Mouse (Mus musculus): ENCODE measurements around the gene Smco4. TPM values are rescaled to one million over a fixed set of nuclear protein-coding genes. Genes with fewer than 3 reads are reported as not detected.

Smco4 gene
- polyA plus RNA-seq, 1 experiment: 16.7 TPM

GRCm38 (mm10) chr9:15587157-15587854 lies 94.1 kb downstream of the Smco4 start:
- no peaks in the 10 kb centered on the region for H3K4me1 ChIP-seq (ENCODE audit: control insufficient read depth, insufficient read depth, low read length)
- no peak for TF ChIP-seq POLR2A (IDR thresholded peaks at IDR 0.05; ENCODE audit: low read depth, low read length)
- no peak for TF ChIP-seq CTCF (IDR thresholded peaks at IDR 0.05; ENCODE audit: borderline replicate concordance, insufficient read depth, low read length)
- H3K27ac ChIP-seq (ENCODE audit: insufficient read depth, low read length): no peak overlapping the region
- no peak overlapping the region for H3K4me3 ChIP-seq (ENCODE audit: insufficient read depth, low read length)

GRCm38 (mm10) chr9:15594148-15594547 lies 100.9 kb downstream of the Smco4 start:
- TF ChIP-seq POLR2A (IDR thresholded peaks at IDR 0.05; ENCODE audit: low read depth, low read length): no peak
- no peak for TF ChIP-seq CTCF (IDR thresholded peaks at IDR 0.05; ENCODE audit: borderline replicate concordance, insufficient read depth, low read length)
- Histone ChIP-seq H3K4me3 (ENCODE audit: insufficient read depth, low read length) (no peak overlapping the region), H3K27ac (ENCODE audit: insufficient read depth, low read length) (no peak overlapping the region), H3K4me1 (ENCODE audit: control insufficient read depth, insufficient read depth, low read length) (no peaks in the 10 kb centered on the region)

Other genes with a start within 250 kb of the Smco4 start
- 45.7 and 49.6 TPM in 2 replicates for gene Med17, start 213.5 kb upstream of the Smco4 start, polyA plus RNA-seq (2011; ENCODE audit: insufficient read length, low read depth, missing spikeins)
- 159 and 173 TPM in 2 replicates for gene Taf1d, start 187.2 kb upstream of the Smco4 start, polyA plus RNA-seq (2011; ENCODE audit: insufficient read length, low read depth, missing spikeins)
- gene 4931406C07Rik, start 187.0 kb upstream of the Smco4 start, polyA plus RNA-seq (2011; ENCODE audit: insufficient read length, low read depth, missing spikeins): 40.8 and 51.0 TPM in 2 replicates
- gene Cep295, start 135.6 kb upstream of the Smco4 start, polyA plus RNA-seq (2011; ENCODE audit: insufficient read length, low read depth, missing spikeins): 25.6 and 27.7 TPM in 2 replicates
- not detected in 2 replicates for gene Deup1, start 134.5 kb downstream of the Smco4 start, polyA plus RNA-seq (2011; ENCODE audit: insufficient read length, low read depth, missing spikeins)
- gene Slc36a4, start 216.3 kb downstream of the Smco4 start, polyA plus RNA-seq (2011; ENCODE audit: insufficient read length, low read depth, missing spikeins): 20.2 and 23.8 TPM in 2 replicates